Mouse (Mus musculus) liver, postnatal 0 days (tissue): ENCODE results near the gene Blvra.
A peak's percentile ranks its signal among the peaks of the same experiment; 100 is the strongest.

Experiments
- CTCF ChIP-seq: sonication (generic); IDR thresholded peaks from 2 replicates; pipeline ENCODE4 v1.5.1; 2016; ENCODE audit warnings: antibody characterized with exemption, low read depth
- EP300 ChIP-seq: IDR thresholded peaks from 2 replicates; pipeline ENCODE4 v1.6.1; 2016; ENCODE audit warnings: antibody characterized with exemption, low read depth, mild to moderate bottlenecking

- TF ChIP-seq CTCF (peak; percentile 44; the same call in 1 of the 2 replicates), EP300 (no peak)
Observed at GRCm38 (mm10) chr2:127139605-127140004, 69.1 kb downstream of the Blvra start.
